Mouse (Mus musculus) small intestine, adult 2 months (tissue): ENCODE data around the gene Atf1. TPM values are rescaled to one million over a fixed set of nuclear protein-coding genes. Genes with fewer than 3 reads are reported as not detected.

Experiments used
- H3K27ac ChIP-seq: fragments of 200-500 bp; 2 replicates; pipeline ENCODE4 v1.5.1; 2012; ENCODE audit warnings: low read depth, low read length, control low read depth, inconsistent platforms; ENCODE audit not compliant: insufficient read depth
- H3K27me3 ChIP-seq: fragments of 200-500 bp; 2 replicates; pipeline ENCODE4 v1.6.1; 2012; ENCODE audit warnings: mild to moderate bottlenecking, moderate library complexity, low read length, inconsistent platforms; ENCODE audit not compliant: control insufficient read depth, insufficient read depth
- H3K36me3 ChIP-seq: fragments of 200-500 bp; 2 replicates; pipeline ENCODE4 v1.6.1; 2012; ENCODE audit warnings: mild to moderate bottlenecking, low read length, control low read depth, inconsistent platforms; ENCODE audit not compliant: control insufficient read depth, insufficient read depth
- H3K4me1 ChIP-seq: fragments of 200-500 bp; 2 replicates; pipeline ENCODE4 v1.6.1; 2012; ENCODE audit warnings: low read length, inconsistent platforms, mixed read lengths; ENCODE audit not compliant: control insufficient read depth, insufficient read depth, insufficient read length
- H3K4me3 ChIP-seq: fragments of 200-500 bp; 2 replicates; pipeline ENCODE4 v1.5.1; 2012; ENCODE audit warnings: low read depth, mild to moderate bottlenecking, control low read depth, inconsistent platforms, low read length, moderate library complexity
- CTCF ChIP-seq: fragments of 200-500 bp; IDR thresholded peaks from 2 replicates; pipeline ENCODE4 v1.5.1; 2012; ENCODE audit warnings: low read depth, mild to moderate bottlenecking, control low read depth, inconsistent platforms, low read length, moderate library complexity, mixed read lengths; ENCODE audit not compliant: insufficient replicate concordance, insufficient read length; ENCODE audit errors: extremely low read depth
- POLR2A ChIP-seq: fragments of 200-500 bp; IDR thresholded peaks from 2 replicates; pipeline ENCODE4 v1.6.1; 2012; ENCODE audit warnings: low read depth, mild to moderate bottlenecking, control low read depth, inconsistent platforms, low read length, moderate library complexity
- WGBS: fragments of 180-500 bp; shearing (Covaris S2); methylation state at CpG from one replicate; pipeline ENCODE4 v1.1.7; 2018; 5-methylcytosine and 5-hydroxymethylcytosine counted together
- polyA plus RNA-seq: library from polyadenylated mRNA; depleted of rRNA; stranded (reverse); fragments of >200 nt; gene quantifications from 2 replicates; pipeline ENCODE4 v1.2.3, GENCODE M21; 2012

Atf1 gene
- polyA plus RNA-seq, 1 experiment: 41.8 TPM

- TF ChIP-seq POLR2A (no peak), CTCF (no peak)
- Histone ChIP-seq H3K27ac (no peak overlapping the region), H3K4me1 (no peaks in the 10 kb centered on the region), H3K27me3 (no peaks in the 10 kb centered on the region), H3K4me3 (no peak overlapping the region), H3K36me3 (peaks cover 54% of the 10 kb centered on the region)
- 88% methylated on average over 6 of the region's 6 CpGs for WGBS
These were observed 14.2 kb downstream of the Atf1 start for GRCm38 (mm10) chr15:100241780-100242179.

- 95% methylated on average over 7 of the region's 7 CpGs for WGBS
- H3K4me1 ChIP-seq: no peaks in the 10 kb centered on the region
- no peak overlapping the region for H3K27ac ChIP-seq
- no peak overlapping the region for H3K4me3 ChIP-seq
- TF ChIP-seq CTCF: no peak
- TF ChIP-seq POLR2A: no peak
- no peaks in the 10 kb centered on the region for H3K27me3 ChIP-seq
- peaks cover 59% of the 10 kb centered on the region for H3K36me3 ChIP-seq
These were observed 18.3 kb downstream of the Atf1 start for GRCm38 (mm10) chr15:100245951-100246350.

- WGBS: 88% methylated on average over 9 of the region's 9 CpGs
- Histone ChIP-seq H3K27me3 (no peaks in the 10 kb centered on the region), H3K36me3 (peaks cover 65% of the 10 kb centered on the region)
These were observed 19.7 kb downstream of the Atf1 start for GRCm38 (mm10) chr15:100247296-100247695.

GRCm38 (mm10) chr15:100248665-100249433 is 21.2 kb downstream of the Atf1 start:
- peaks cover 67% of the 10 kb centered on the region for H3K36me3 ChIP-seq
- H3K4me3 ChIP-seq: no peak overlapping the region
- H3K4me1 ChIP-seq: no peaks in the 10 kb centered on the region
- TF ChIP-seq CTCF: no peak
- TF ChIP-seq POLR2A: no peak
- 90% methylated on average over 6 of the region's 6 CpGs for WGBS
- H3K27ac ChIP-seq: no peak overlapping the region
- no peaks in the 10 kb centered on the region for H3K27me3 ChIP-seq

More at GRCm38 (mm10) chr15:100247296-100247695, 19.7 kb downstream of the Atf1 start:
- Histone ChIP-seq H3K27ac (no peak overlapping the region), H3K4me1 (no peaks in the 10 kb centered on the region), H3K4me3 (no peak overlapping the region)
- no peak for TF ChIP-seq CTCF
- no peak for TF ChIP-seq POLR2A

GRCm38 (mm10) chr15:100251153-100251780 is 23.6 kb downstream of the Atf1 start:
- TF ChIP-seq CTCF (no peak), POLR2A (no peak)
- Histone ChIP-seq H3K4me3 (no peak overlapping the region), H3K27me3 (no peaks in the 10 kb centered on the region), H3K36me3 (peaks cover 68% of the 10 kb centered on the region), H3K4me1 (no peaks in the 10 kb centered on the region), H3K27ac (no peak overlapping the region)
- 87% methylated on average over 6 of the region's 6 CpGs for WGBS

GRCm38 (mm10) chr15:100256386-100256785 is 28.8 kb downstream of the Atf1 start:
- H3K36me3 ChIP-seq: peaks cover 69% of the 10 kb centered on the region
- 72% methylated on average over 6 of the region's 6 CpGs for WGBS
- no peak for TF ChIP-seq CTCF
- TF ChIP-seq POLR2A: no peak
- no peaks in the 10 kb centered on the region for H3K4me1 ChIP-seq
- no peak overlapping the region for H3K27ac ChIP-seq
- H3K4me3 ChIP-seq: no peak overlapping the region
- no peaks in the 10 kb centered on the region for H3K27me3 ChIP-seq

GRCm38 (mm10) chr15:100257305-100257704 is 29.7 kb downstream of the Atf1 start:
- no peak for TF ChIP-seq CTCF
- TF ChIP-seq POLR2A: no peak
- no peaks in the 10 kb centered on the region for H3K27me3 ChIP-seq
- 89% methylated on average over 5 of the region's 5 CpGs for WGBS
- no peak overlapping the region for H3K4me3 ChIP-seq
- no peaks in the 10 kb centered on the region for H3K4me1 ChIP-seq
- H3K27ac ChIP-seq: no peak overlapping the region
- H3K36me3 ChIP-seq: peaks cover 64% of the 10 kb centered on the region
